Mouse (Mus musculus): ENCODE results near the gene Men1. TPM values are rescaled to one million over a fixed set of nuclear protein-coding genes. Genes with fewer than 3 reads are reported as not detected.

Gene Men1
- total RNA-seq, 2 experiments from 2014 or later = 23.6 to 24.5 TPM

DNA sequence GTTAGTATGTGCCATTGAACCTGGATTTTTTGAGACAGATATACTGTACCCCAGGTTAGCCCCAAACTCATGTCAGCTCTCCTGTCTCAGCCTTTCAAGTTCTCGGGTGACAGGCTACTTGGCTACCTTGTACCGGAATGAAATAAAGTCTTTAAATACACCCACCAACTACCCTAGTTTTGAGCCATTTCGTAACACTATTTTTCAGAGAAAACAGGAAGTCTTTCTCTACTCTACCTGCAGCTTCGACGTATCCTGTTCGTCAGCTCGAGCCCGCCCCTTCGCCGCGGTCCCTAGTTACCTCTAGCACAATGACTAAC lies 28.3 kb downstream of the Men1 start:
- DNase-seq (ENCODE audit: low spot score in 2 of 2) = no peak

DNA sequence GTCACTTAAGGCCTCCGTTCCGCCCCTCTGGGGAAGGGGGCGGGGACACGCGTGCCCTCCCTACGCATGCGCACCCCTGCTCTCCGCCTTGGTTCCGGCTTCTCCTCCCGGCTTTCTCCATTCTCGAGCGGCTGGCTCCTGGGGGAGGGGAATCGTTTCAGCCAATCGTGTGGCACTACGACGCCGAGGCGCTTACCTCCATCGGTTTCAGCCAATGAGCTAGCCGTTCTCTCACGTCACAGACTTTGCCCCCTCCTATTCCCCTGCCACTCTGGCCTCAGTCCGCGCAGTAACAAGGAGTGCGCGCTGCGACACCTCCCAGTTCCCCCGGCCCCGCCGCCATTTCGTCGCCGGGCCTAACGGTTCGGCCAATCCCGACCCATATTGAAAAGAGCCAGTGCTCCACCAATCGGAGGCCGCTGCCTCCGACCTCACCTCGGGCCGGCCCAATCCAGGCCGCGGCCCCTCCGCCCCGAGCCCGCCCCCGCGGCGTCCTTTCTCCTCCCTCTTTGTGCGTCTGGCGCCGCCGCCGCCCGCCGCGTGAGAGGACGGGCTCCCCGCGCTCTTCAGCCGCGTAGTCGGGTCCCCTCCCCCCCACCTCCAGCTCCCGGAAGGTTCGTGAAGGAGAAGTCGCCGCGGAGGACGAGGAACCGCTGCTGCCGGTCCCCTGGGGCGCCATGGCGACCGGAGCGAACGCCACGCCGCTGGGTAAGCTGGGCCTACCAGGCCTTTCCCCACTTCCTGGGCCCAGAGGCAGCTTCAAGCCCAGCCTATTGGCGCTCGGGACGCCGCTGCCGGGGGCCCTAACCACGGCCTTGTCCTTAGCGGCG lies 28.8 kb downstream of the Men1 start, which contains the start of gene Sf1:
Gene Sf1 (plus strand): TSS at position 280 of the 830 bp plus-strand sequence.
- DNase-seq (ENCODE audit: low spot score in 2 of 2) = peak; percentile 99

GRCm38 (mm10) chr19:6364317-6364725 lies 29.5 kb downstream of the Men1 start:
- DNase-seq (ENCODE audit: low spot score in 2 of 2) = peak; percentile 85 to 94

DNA sequence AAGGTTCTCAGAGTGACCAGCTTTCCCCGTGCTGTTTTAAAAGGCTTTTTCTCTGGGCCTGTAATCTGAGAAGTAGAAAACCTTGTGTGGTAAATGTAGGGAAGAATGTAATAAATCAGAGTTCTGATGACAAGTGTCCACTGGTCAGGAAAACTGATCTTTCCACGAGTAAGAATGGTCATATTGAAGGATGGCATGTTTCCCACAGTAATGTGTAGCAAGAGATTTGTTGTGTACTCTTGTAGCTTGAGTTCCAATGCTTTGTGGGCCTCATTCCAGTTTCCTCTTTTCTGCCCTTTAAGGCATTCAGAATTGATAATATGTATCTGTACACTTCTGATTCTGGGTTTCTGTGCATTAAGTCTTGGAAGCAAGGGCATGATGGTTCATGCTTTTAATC lies 30.1 kb downstream of the Men1 start:
- DNase-seq (ENCODE audit: low spot score in 2 of 2) = no peak

DNA sequence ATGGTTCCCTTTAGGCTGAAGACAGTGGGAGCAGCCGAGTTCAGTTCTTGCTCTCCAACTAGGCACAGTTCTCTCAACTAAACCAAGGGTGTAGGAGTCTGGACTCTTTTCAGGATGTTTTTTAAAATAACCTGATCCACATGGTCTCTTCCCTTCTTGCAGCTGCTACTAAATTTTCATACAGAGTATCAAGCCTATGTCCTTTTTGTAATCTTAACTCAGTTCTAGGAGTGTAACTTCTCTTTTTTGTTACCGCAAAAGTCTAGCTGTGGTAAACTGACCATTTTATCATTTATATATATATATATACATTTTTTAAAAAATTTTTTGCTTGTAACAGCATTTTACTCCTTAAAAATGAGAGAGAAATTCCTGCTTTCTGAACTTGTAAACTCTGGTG lies 35.4 kb downstream of the Men1 start:
- no peak for DNase-seq (ENCODE audit: low spot score in 2 of 2)

DNA sequence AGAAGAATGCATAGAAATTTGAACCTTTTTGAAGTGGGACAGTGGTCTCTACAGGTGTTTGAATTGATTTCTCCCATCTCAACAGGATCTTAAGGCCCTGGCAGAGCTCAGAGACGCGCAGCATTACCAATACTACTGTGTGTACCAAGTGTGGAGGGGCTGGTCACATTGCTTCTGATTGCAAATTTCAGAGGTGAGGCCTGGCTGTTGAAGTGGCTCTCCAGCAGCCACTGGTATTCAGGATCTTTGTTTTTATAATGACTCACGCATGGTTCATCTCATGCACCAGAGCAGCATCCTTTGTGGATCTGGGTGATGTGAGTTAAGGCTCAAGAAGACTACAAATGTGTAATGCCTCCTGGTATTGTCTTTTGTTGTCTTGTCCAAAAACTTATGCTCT lies 37.7 kb downstream of the Men1 start:
- no peak for DNase-seq (ENCODE audit: low spot score in 2 of 2)

- DNase-seq (ENCODE audit: low spot score in 2 of 2) = peak; percentile 84 to 90
Measured at GRCm38 (mm10) chr19:6373539-6374400, 39.0 kb downstream of the Men1 start.

DNA sequence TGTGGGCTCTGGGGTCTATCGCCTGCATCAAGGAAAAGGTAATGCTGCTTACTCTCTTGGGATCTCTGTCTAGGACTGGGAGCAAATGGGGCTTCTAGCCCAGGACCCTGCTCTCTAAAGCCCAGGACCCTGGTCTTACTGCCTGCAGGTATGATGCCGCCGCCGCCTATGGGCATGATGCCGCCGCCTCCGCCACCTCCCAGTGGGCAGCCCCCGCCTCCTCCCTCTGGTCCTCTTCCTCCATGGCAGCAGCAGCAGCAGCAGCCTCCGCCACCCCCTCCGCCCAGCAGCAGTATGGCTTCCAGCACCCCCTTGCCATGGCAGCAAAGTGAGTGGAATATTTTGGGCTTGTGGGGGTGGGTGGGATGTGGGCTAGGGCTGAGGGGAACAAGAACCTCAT lies 39.8 kb downstream of the Men1 start:
- DNase-seq (ENCODE audit: low spot score in 2 of 2) = no peak

DNA sequence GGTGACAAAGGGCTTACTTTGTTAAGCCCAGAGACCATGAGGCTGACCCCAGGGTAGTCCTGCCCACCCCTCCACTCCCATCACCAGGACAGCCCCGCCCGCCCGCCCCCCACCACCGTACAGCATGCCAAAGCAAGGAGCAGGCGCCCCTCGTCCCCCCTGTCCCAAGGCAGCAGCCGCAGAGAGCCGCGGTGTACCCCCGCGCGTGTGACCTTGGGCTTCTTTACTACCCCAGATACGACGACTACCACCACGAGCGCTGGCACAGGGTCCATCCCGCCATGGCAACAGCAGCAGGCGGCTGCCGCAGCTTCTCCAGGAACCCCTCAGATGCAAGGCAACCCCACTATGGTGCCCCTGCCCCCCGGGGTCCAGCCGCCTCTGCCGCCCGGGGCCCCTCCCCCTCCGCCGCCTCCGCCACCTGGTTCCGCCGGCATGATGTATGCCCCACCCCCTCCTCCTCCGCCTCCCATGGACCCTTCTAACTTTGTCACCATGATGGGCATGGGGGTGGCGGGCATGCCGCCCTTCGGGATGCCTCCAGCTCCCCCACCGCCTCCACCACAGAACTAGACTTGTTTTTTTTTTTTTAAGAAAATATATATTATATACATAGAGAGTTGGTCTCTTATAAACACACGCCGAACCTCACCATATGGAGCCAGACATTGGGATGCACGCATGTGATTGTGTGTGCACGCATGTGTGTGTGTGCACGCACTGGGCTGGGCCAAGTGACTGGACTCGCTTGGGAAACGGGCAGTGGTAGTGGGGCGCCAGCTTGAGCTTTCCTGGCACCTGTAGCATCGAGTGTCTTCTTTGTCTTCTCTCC lies 40.9 kb downstream of the Men1 start:
- DNase-seq (ENCODE audit: low spot score in 2 of 2) = no peak

- DNase-seq (ENCODE audit: low spot score in 2 of 2) = peak; percentile 61 to 69
Measured at GRCm38 (mm10) chr19:6376255-6376564, 41.4 kb downstream of the Men1 start.

- DNase-seq (ENCODE audit: low spot score in 2 of 2) = no peak
Measured at GRCm38 (mm10) chr19:6376643-6377042, 41.9 kb downstream of the Men1 start.

GRCm38 (mm10) chr19:6377327-6378040 lies 42.7 kb downstream of the Men1 start:
- DNase-seq (ENCODE audit: low spot score in 2 of 2) = no peak

GRCm38 (mm10) chr19:6380411-6381166 lies 45.8 kb downstream of the Men1 start:
- DNase-seq (ENCODE audit: low spot score in 2 of 2) = no peak

DNA sequence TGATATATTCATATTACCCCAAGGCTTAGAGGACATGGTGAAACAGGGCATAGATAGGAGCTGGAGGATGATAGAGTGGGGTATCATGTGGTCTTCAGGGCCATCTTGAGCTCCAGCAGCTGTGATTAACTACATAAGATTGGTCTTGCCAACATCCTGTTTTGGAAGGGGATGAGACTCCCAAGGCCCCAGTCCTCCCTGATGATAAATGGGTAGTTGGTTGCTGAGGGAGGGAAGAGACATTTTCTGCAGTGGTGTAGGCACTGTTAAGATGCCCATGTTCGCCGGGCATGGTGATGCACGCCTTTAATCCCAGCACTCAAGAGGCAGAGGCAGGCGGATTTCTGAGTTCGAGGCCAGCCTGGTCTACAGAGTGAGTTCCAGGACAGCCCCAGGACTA lies 46.5 kb downstream of the Men1 start:
- no peak for DNase-seq (ENCODE audit: low spot score in 2 of 2)

GRCm38 (mm10) chr19:6382323-6382924 lies 47.6 kb downstream of the Men1 start:
- DNase-seq (ENCODE audit: low spot score in 2 of 2) = no peak

- peak in 1 of 2 experiments; percentile 15 for DNase-seq (ENCODE audit: low spot score in 2 of 2)
Measured at GRCm38 (mm10) chr19:6383470-6383869, 48.7 kb downstream of the Men1 start.

DNA sequence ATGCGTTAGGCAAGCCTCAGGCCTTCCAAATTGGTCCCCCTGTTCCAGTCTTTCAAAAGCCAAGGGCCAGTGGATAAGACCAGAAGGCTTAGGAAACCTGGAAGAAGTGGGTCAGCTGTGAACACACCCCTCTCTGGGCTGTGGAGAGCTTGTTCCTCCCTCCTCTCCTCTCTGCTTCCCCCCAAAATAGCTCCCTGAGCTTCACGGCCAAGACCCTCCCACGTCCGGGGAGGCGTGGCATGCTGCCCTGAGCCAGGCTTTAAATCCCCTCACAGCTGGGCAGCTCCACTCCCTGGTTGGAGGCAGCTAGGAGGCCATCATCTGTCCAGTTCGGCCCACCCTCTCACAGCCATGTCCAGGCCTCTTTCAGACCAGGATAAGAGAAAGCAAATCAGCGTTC lies 49.3 kb downstream of the Men1 start, which contains the start of gene Pygm:
Gene Pygm (plus strand): TSS at position 272 of the 400 bp plus-strand sequence.
- peak; percentile 66 to 82 for DNase-seq (ENCODE audit: low spot score in 2 of 2)

DNA sequence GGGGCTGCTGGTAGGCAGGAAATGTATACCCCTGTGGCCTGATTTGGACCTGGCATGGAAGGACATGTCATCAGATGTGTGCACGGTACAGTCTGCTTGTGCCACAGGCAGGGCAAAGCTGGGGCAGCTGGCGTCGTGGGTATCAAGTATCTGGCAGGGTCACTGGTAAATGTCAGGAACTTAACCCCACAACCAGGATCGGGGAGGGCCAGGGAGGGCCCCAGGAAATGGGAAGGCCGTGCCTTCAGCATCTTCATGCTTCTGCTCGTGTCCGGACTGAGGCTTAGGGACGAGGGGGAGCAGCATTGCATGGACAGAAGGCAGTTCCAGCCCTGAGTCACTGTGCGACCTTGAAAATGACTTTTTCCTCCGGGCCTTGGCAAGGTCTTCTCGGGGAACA lies 50.2 kb downstream of the Men1 start:
- DNase-seq (ENCODE audit: low spot score in 2 of 2) = peak in 1 of 2 experiments; percentile 41

- no peak for DNase-seq (ENCODE audit: low spot score in 2 of 2)
Measured at GRCm38 (mm10) chr19:6385419-6385818, 50.6 kb downstream of the Men1 start.

GRCm38 (mm10) chr19:6385821-6386220 lies 51.0 kb downstream of the Men1 start:
- DNase-seq (ENCODE audit: low spot score in 2 of 2) = peak in 1 of 2 experiments; percentile 10

Data from gastrocnemius, postnatal 4 days (tissue).